Mouse (Mus musculus) midbrain, embryonic 11.5 days (tissue): ENCODE measurements around the gene Rasip1. TPM values are rescaled to one million over a fixed set of nuclear protein-coding genes. Genes with fewer than 3 reads are reported as not detected.

Source experiments
- ATAC-seq: fragments of 200-750 bp; cut with Nextera tagmentation; 2 replicates; pipeline ENCODE4 v1.8.0; 2017; ENCODE audit warnings: moderate TSS enrichment, moderate library complexity; ENCODE audit not compliant: low FRiP score
- DNase-seq: peaks from one replicate; pipeline ENCODE4 v3.0.0; 2015; ENCODE audit warnings: low spot score; ENCODE audit errors: missing footprints
- H3K27ac ChIP-seq: fragments of 300-500 bp; sonication (generic); 2 replicates; pipeline ENCODE4 v1.5.1; 2014; ENCODE audit warnings: low read depth, low read length
- H3K27me3 ChIP-seq: fragments of 300-500 bp; sonication (generic); 2 replicates; pipeline ENCODE4 v1.6.1; 2014; ENCODE audit warnings: mild to moderate bottlenecking, low read length, moderate library complexity, mixed read lengths; ENCODE audit not compliant: control insufficient read depth, insufficient read depth
- H3K36me3 ChIP-seq: fragments of 300-500 bp; sonication (generic); 2 replicates; pipeline ENCODE4 v1.6.1; 2014; ENCODE audit warnings: mild to moderate bottlenecking, low read length, moderate library complexity, mixed read lengths; ENCODE audit not compliant: control insufficient read depth, insufficient read depth
- H3K4me1 ChIP-seq: fragments of 300-500 bp; sonication (generic); 2 replicates; pipeline ENCODE4 v1.6.1; 2014; ENCODE audit warnings: low read length; ENCODE audit not compliant: control insufficient read depth, insufficient read depth
- H3K4me2 ChIP-seq: fragments of 300-500 bp; sonication (generic); 2 replicates; pipeline ENCODE4 v1.6.1; 2014; ENCODE audit warnings: mild to moderate bottlenecking, moderate library complexity
- H3K4me3 ChIP-seq: fragments of 300-500 bp; sonication (generic); 2 replicates; pipeline ENCODE4 v1.5.1; 2014; ENCODE audit warnings: low read depth, low read length
- H3K9ac ChIP-seq: fragments of 300-500 bp; sonication (generic); 2 replicates; pipeline ENCODE4 v1.6.1; 2014; ENCODE audit warnings: low read length
- H3K9me3 ChIP-seq: fragments of 300-500 bp; sonication (generic); 2 replicates; pipeline ENCODE4 v1.6.1; 2016; ENCODE audit warnings: low read length; ENCODE audit not compliant: control insufficient read depth
- WGBS: fragments of 180-500 bp; shearing (Covaris S2); extraction: QIAGEN DNeasy Blood & Tissue Kit; methylation state at CpG from one replicate; pipeline ENCODE4 v1.1.7; 2014; 5-methylcytosine and 5-hydroxymethylcytosine counted together
- polyA plus RNA-seq: library from polyadenylated mRNA; unstranded; fragments of >200 nt; fragmentation: Nextera tagmentation; extraction: Ambion mirVana; gene quantifications from 2 replicates; pipeline ENCODE4 v1.2.1, GENCODE M21; 2014

Gene Rasip1
- polyA plus RNA-seq, 1 experiment from 2014 or later: 4.7 TPM

GRCm38 (mm10) chr7:45640191-45640957, 13.1 kb downstream of the Rasip1 start:
- H3K27ac ChIP-seq: no peak overlapping the region
- no peak overlapping the region for H3K4me3 ChIP-seq
- no peaks in the 10 kb centered on the region for H3K27me3 ChIP-seq
- H3K9me3 ChIP-seq: no peaks in the 10 kb centered on the region
- H3K36me3 ChIP-seq: no peaks in the 10 kb centered on the region
- no peak for DNase-seq
- H3K4me2 ChIP-seq: no peak overlapping the region
- H3K9ac ChIP-seq: no peak overlapping the region
- WGBS: 69% methylated on average over 19 of the region's 19 CpGs
- ATAC-seq: no peak
- H3K4me1 ChIP-seq: peaks cover 23% of the 10 kb centered on the region

- H3K4me2 ChIP-seq: no peak overlapping the region
- H3K36me3 ChIP-seq: no peaks in the 10 kb centered on the region
- H3K27ac ChIP-seq: no peak overlapping the region
- no peak for ATAC-seq
- DNase-seq: no peak
- peaks cover 23% of the 10 kb centered on the region for H3K4me1 ChIP-seq
- no peaks in the 10 kb centered on the region for H3K27me3 ChIP-seq
- no peak overlapping the region for H3K9ac ChIP-seq
- H3K9me3 ChIP-seq: no peaks in the 10 kb centered on the region
- WGBS: 76% methylated on average over 17 of the region's 17 CpGs
- no peak overlapping the region for H3K4me3 ChIP-seq
Observed at GRCm38 (mm10) chr7:45641391-45642040, 14.2 kb downstream of the Rasip1 start.

- H3K36me3 ChIP-seq: no peaks in the 10 kb centered on the region
- H3K4me3 ChIP-seq: no peak overlapping the region
- no peak overlapping the region for H3K27ac ChIP-seq
- peak overlapping the region; percentile 87; the same call in 1 of the 2 replicates for H3K4me2 ChIP-seq
- no peaks in the 10 kb centered on the region for H3K27me3 ChIP-seq
- ATAC-seq (no peak), DNase-seq (no peak)
- 84% methylated on average over 5 of the region's 5 CpGs for WGBS
- no peak overlapping the region; the same call in 1 of the 2 replicates for H3K9ac ChIP-seq
- H3K4me1 ChIP-seq: peaks cover 23% of the 10 kb centered on the region
- no peaks in the 10 kb centered on the region for H3K9me3 ChIP-seq
Observed at GRCm38 (mm10) chr7:45642083-45642482, 14.8 kb downstream of the Rasip1 start.

GRCm38 (mm10) chr7:45642503-45643255, 15.4 kb downstream of the Rasip1 start:
- ATAC-seq (no peak), DNase-seq (no peak)
- H3K9me3 ChIP-seq: no peaks in the 10 kb centered on the region
- H3K4me2 ChIP-seq: peak overlapping the region; percentile 87
- H3K27ac ChIP-seq: peak overlapping the region; percentile 86
- WGBS: 39% methylated on average over 16 of the region's 16 CpGs
- peak overlapping the region; percentile 87 for H3K9ac ChIP-seq
- peak overlapping the region; percentile 43 for H3K4me3 ChIP-seq
- H3K27me3 ChIP-seq: no peaks in the 10 kb centered on the region
- H3K4me1 ChIP-seq: peaks cover 23% of the 10 kb centered on the region
- no peaks in the 10 kb centered on the region for H3K36me3 ChIP-seq

- ATAC-seq (peak; percentile 95), DNase-seq (peak; percentile 100)
- H3K4me2 ChIP-seq: peak overlapping the region; percentile 87
- H3K27ac ChIP-seq: peak overlapping the region; percentile 86
- no peaks in the 10 kb centered on the region for H3K9me3 ChIP-seq
- peaks cover 17% of the 10 kb centered on the region for H3K4me1 ChIP-seq
- no peaks in the 10 kb centered on the region for H3K36me3 ChIP-seq
- WGBS: under 1% methylated on average over 28 of the region's 28 CpGs
- peak overlapping the region; percentile 87 for H3K9ac ChIP-seq
- no peaks in the 10 kb centered on the region for H3K27me3 ChIP-seq
- peak overlapping the region; percentile 43 for H3K4me3 ChIP-seq
Observed at GRCm38 (mm10) chr7:45643441-45644178, 16.3 kb downstream of the Rasip1 start.

- H3K9me3 ChIP-seq: no peaks in the 10 kb centered on the region
- ATAC-seq (peak; percentile 45), DNase-seq (peak; percentile 95)
- no peaks in the 10 kb centered on the region for H3K27me3 ChIP-seq
- H3K4me2 ChIP-seq: peak overlapping the region; percentile 87
- peaks cover 17% of the 10 kb centered on the region for H3K4me1 ChIP-seq
- H3K36me3 ChIP-seq: no peaks in the 10 kb centered on the region
- WGBS: 8% methylated on average over 18 of the region's 18 CpGs
- peak overlapping the region; percentile 33 for H3K4me3 ChIP-seq
- peak overlapping the region; percentile 63 for H3K9ac ChIP-seq
- peak overlapping the region; percentile 63 for H3K27ac ChIP-seq
Observed at GRCm38 (mm10) chr7:45644183-45644582, 16.9 kb downstream of the Rasip1 start.

- H3K27ac ChIP-seq: no peak overlapping the region; the same call in 1 of the 2 replicates
- peak overlapping the region; percentile 33; the same call in 1 of the 2 replicates for H3K4me3 ChIP-seq
- no peaks in the 10 kb centered on the region for H3K9me3 ChIP-seq
- no peaks in the 10 kb centered on the region for H3K27me3 ChIP-seq
- peaks cover 17% of the 10 kb centered on the region for H3K4me1 ChIP-seq
- DNase-seq: no peak
- H3K4me2 ChIP-seq: peak overlapping the region; percentile 87
- 0 out of 2 replicates have a peak overlapping the region, but pooled peaks have one; percentile 63 for H3K9ac ChIP-seq
- ATAC-seq: no peak
- no peaks in the 10 kb centered on the region for H3K36me3 ChIP-seq
- 74% methylated on average over 6 of the region's 6 CpGs for WGBS
Observed at GRCm38 (mm10) chr7:45644872-45645590, 17.7 kb downstream of the Rasip1 start.

- Histone ChIP-seq H3K36me3 (no peaks in the 10 kb centered on the region), H3K4me2 (no peak overlapping the region), H3K4me1 (peaks cover 17% of the 10 kb centered on the region), H3K9ac (no peak overlapping the region), H3K4me3 (no peak overlapping the region), H3K27me3 (no peaks in the 10 kb centered on the region), H3K9me3 (no peaks in the 10 kb centered on the region), H3K27ac (no peak overlapping the region)
- DNase-seq (no peak), ATAC-seq (no peak)
- 73% methylated on average over 7 of the region's 7 CpGs for WGBS
Observed at GRCm38 (mm10) chr7:45645591-45645971, 18.3 kb downstream of the Rasip1 start.
